Mouse (Mus musculus): ENCODE measurements around the gene Gpd1.

GRCm38 (mm10) chr15:99728211-99728610 lies 10.9 kb downstream of the Gpd1 start:
- TF ChIP-seq CTCF (IDR thresholded peaks at IDR 0.05; ENCODE audit: borderline replicate concordance, extremely low read depth, insufficient read depth, insufficient read length): no peak
- no peak for TF ChIP-seq POLR2A (IDR thresholded peaks at IDR 0.05; ENCODE audit: borderline replicate concordance, extremely low read depth, insufficient read depth, insufficient read length, poor library complexity, severe bottlenecking)

Measured in brain, embryonic 14.5 days (tissue).